Mouse (Mus musculus) kidney, postnatal 0 days (tissue): ENCODE data around the gene Hnrnpm. TPM values are rescaled to one million over a fixed set of nuclear protein-coding genes. Genes with fewer than 3 reads are reported as not detected.

Experiments
- ATAC-seq: fragments of 200-750 bp; cut with Nextera tagmentation; replicated peaks from 2 replicates; pipeline ENCODE4 v1.8.0; 2017; ENCODE audit warnings: low read depth, moderate number of reproducible peaks, moderate TSS enrichment, moderate library complexity; ENCODE audit not compliant: low FRiP score
- DNase-seq: peaks from one replicate; pipeline ENCODE4 v3.0.0-alpha.2; 2016; ENCODE audit warnings: low spot score
- H3K27ac ChIP-seq: fragments of 300-500 bp; sonication (generic); 2 replicates; pipeline ENCODE4 v1.5.1; 2014; ENCODE audit warnings: mild to moderate bottlenecking
- H3K27me3 ChIP-seq: fragments of 300-500 bp; sonication (generic); 2 replicates; pipeline ENCODE4 v1.6.1; 2014; ENCODE audit warnings: low read length, mixed read lengths; ENCODE audit not compliant: insufficient read depth
- H3K36me3 ChIP-seq: fragments of 300-500 bp; sonication (generic); 2 replicates; pipeline ENCODE4 v1.6.1; 2014; ENCODE audit warnings: low read length, mixed read lengths; ENCODE audit not compliant: insufficient read depth
- H3K4me1 ChIP-seq: fragments of 300-500 bp; sonication (generic); replicated peaks from 2 replicates; pipeline ENCODE4 v1.6.1; 2014; ENCODE audit warnings: antibody characterized with exemption, low read length, mixed read lengths; ENCODE audit not compliant: insufficient read depth
- H3K4me2 ChIP-seq: fragments of 300-500 bp; sonication (generic); 2 replicates; pipeline ENCODE4 v1.6.1; 2014; ENCODE audit warnings: mild to moderate bottlenecking, low read length, moderate library complexity, mixed read lengths
- H3K4me3 ChIP-seq: fragments of 300-500 bp; sonication (generic); replicated peaks from 2 replicates; pipeline ENCODE4 v1.5.1; 2014; ENCODE audit warnings: low read depth, low read length
- H3K9ac ChIP-seq: fragments of 300-500 bp; sonication (generic); 2 replicates; pipeline ENCODE4 v1.6.1; 2014; ENCODE audit warnings: low read depth, low read length
- H3K9me3 ChIP-seq: fragments of 300-500 bp; sonication (generic); replicated peaks from 2 replicates; pipeline ENCODE4 v1.6.1; 2016; ENCODE audit warnings: low read length, inconsistent platforms, mixed read lengths
- CTCF ChIP-seq: IDR thresholded peaks from 2 replicates; pipeline ENCODE4 v1.5.1; 2016; ENCODE audit warnings: antibody characterized with exemption, low read depth, mild to moderate bottlenecking, moderate library complexity
- WGBS: fragments of 180-500 bp; shearing (Covaris S2); extraction: QIAGEN DNeasy Blood & Tissue Kit; methylation state at CpG from one replicate; pipeline ENCODE4 v1.1.7; 2014; 5-methylcytosine and 5-hydroxymethylcytosine counted together
- polyA plus RNA-seq: library from polyadenylated mRNA; unstranded; fragments of >200 nt; fragmentation: Nextera tagmentation; extraction: Ambion mirVana; gene quantifications from 2 replicates; pipeline ENCODE4 v1.2.1, GENCODE M21; 2015

The Hnrnpm gene
- polyA plus RNA-seq, 1 experiment from 2014 or later, result 248 TPM

- Histone ChIP-seq H3K27ac (no peak overlapping the region), H3K9me3 (no peaks in the 10 kb centered on the region), H3K36me3 (peaks cover 76% of the 10 kb centered on the region), H3K9ac (no peak overlapping the region), H3K4me1 (no peaks in the 10 kb centered on the region), H3K4me2 (no peak overlapping the region), H3K27me3 (no peaks in the 10 kb centered on the region), H3K4me3 (no peak overlapping the region)
- 98% methylated on average over 34 of the region's 34 CpGs for WGBS
- DNase-seq (no peak), ATAC-seq (peak; percentile 65)
- TF ChIP-seq CTCF, result no peak
Measured at GRCm38 (mm10) chr17:33649781-33650475, 36.7 kb downstream of the Hnrnpm start.

- Histone ChIP-seq H3K9me3 (no peaks in the 10 kb centered on the region), H3K9ac (no peak overlapping the region), H3K4me2 (no peak overlapping the region), H3K36me3 (peaks cover 65% of the 10 kb centered on the region), H3K27ac (no peak overlapping the region), H3K27me3 (no peaks in the 10 kb centered on the region), H3K4me3 (no peak overlapping the region), H3K4me1 (no peaks in the 10 kb centered on the region)
- 88% methylated on average over 8 of the region's 8 CpGs for WGBS
- no peak for ATAC-seq
- no peak for TF ChIP-seq CTCF
- no peak for DNase-seq
Measured at GRCm38 (mm10) chr17:33645073-33645472, 41.6 kb downstream of the Hnrnpm start.

- ATAC-seq (no peak), DNase-seq (no peak)
- Histone ChIP-seq H3K4me1 (no peaks in the 10 kb centered on the region), H3K9me3 (no peaks in the 10 kb centered on the region), H3K4me2 (no peak overlapping the region), H3K4me3 (no peak overlapping the region), H3K9ac (no peak overlapping the region), H3K27me3 (no peaks in the 10 kb centered on the region), H3K27ac (no peak overlapping the region), H3K36me3 (peaks cover 55% of the 10 kb centered on the region)
- TF ChIP-seq CTCF, result no peak
- 94% methylated on average over 4 of the region's 4 CpGs for WGBS
Measured at GRCm38 (mm10) chr17:33644068-33644467, 42.6 kb downstream of the Hnrnpm start.

GRCm38 (mm10) chr17:33639743-33640142, 46.9 kb downstream of the Hnrnpm start:
- Histone ChIP-seq H3K27ac (no peak overlapping the region), H3K9ac (no peak overlapping the region), H3K36me3 (peaks cover 15% of the 10 kb centered on the region; the same call in 1 of the 2 replicates), H3K4me3 (no peak overlapping the region), H3K4me2 (no peak overlapping the region), H3K9me3 (no peaks in the 10 kb centered on the region), H3K27me3 (no peaks in the 10 kb centered on the region), H3K4me1 (no peaks in the 10 kb centered on the region)
- ATAC-seq (0 out of 2 replicates have a peak, but pooled peaks have one; percentile 25), DNase-seq (no peak)
- WGBS, result 58% methylated on average over 6 of the region's 6 CpGs
- no peak for TF ChIP-seq CTCF

GRCm38 (mm10) chr17:33637516-33638276, 49.0 kb downstream of the Hnrnpm start, which contains the start of gene Pram1:
Gene Pram1, plus strand, starts transcription at chr17:33638056.
- WGBS, result 76% methylated on average over 4 of the region's 4 CpGs
- TF ChIP-seq CTCF, result no peak

GRCm38 (mm10) chr17:33637038-33637437, 49.6 kb downstream of the Hnrnpm start:
- no peak overlapping the region for H3K9ac ChIP-seq
- 72% methylated on average over 2 of the region's 2 CpGs for WGBS
- H3K4me3 ChIP-seq, result no peak overlapping the region
- ATAC-seq (no peak), DNase-seq (no peak)
- H3K36me3 ChIP-seq, result 0 out of 2 replicates have a peak, but pooled peaks cover 3% of the 10 kb centered on the region
- H3K4me2 ChIP-seq, result no peak overlapping the region
- TF ChIP-seq CTCF, result no peak
- no peak overlapping the region for H3K27ac ChIP-seq
- no peaks in the 10 kb centered on the region for H3K4me1 ChIP-seq
- no peaks in the 10 kb centered on the region for H3K9me3 ChIP-seq
- H3K27me3 ChIP-seq, result no peaks in the 10 kb centered on the region

More at GRCm38 (mm10) chr17:33637516-33638276, 49.0 kb downstream of the Hnrnpm start, which contains the start of gene Pram1:
- no peak within 1 kb of the TSS for H3K27ac ChIP-seq
- no peak within 1 kb of the TSS for H3K4me2 ChIP-seq
- no peak within 1 kb of the TSS for H3K4me3 ChIP-seq
- no peak for ATAC-seq
- H3K9ac ChIP-seq, result no peak within 1 kb of the TSS
- DNase-seq, result no peak
- no peaks in the 10 kb centered on the region for H3K4me1 ChIP-seq
- H3K9me3 ChIP-seq, result no peaks in the 10 kb centered on the region
- H3K36me3 ChIP-seq, result no peaks in the 10 kb centered on the region
- H3K27me3 ChIP-seq, result no peaks in the 10 kb centered on the region
